In genomic region chr6:118845180-118845579, GRCm38 (mm10) we compare ENCODE assay signal across 17 mouse cellular contexts.
A peak's percentile ranks its signal among the peaks of the same experiment; 100 is the strongest.
DNase-seq lines count a peak whose midpoint lies in the region; ATAC-seq and TF ChIP-seq lines count a peak whose summit lies in the region.
"Had no signal": no experiment of that assay in that cellular context is flagged by ENCODE, and none has a peak within 500 bp of the region (broad histone marks: within the 10 kb centered on the region; RNA-seq: fewer than 3 reads in every experiment).

No protein-coding gene starts in this region.

- H3K27ac ChIP-seq in cerebellum, adult 2 months (ENCODE audit: insufficient read depth, low read length) = no peak overlapping the region
- peak overlapping the region; percentile 76 for H3K27ac ChIP-seq in layer of hippocampus, adult 2 months
- H3K27ac ChIP-seq in MEL (ENCODE audit: control insufficient read depth, low read depth, low read length) = no peak overlapping the region
- 0 out of 2 replicates have a peak overlapping the region, but pooled peaks have one; percentile 29 for H3K27ac ChIP-seq in forebrain, postnatal 0 days (ENCODE audit: low read depth, low read length)
- H3K27ac ChIP-seq: embryonic facial prominence, embryonic 10.5 days; heart, embryonic 13.5 days; hindbrain, postnatal 0 days had no signal

- H3K79me2 ChIP-seq in MEL (ENCODE audit: control insufficient read depth, insufficient read depth, low read length, poor library complexity) = no peaks in the 10 kb centered on the region

- WGBS in cerebellum, adult 2 months = 70% methylated on average over 6 of the region's 6 CpGs
- WGBS in forebrain, postnatal 0 days = 51% methylated on average over 6 of the region's 6 CpGs

- H3K4me1 ChIP-seq in cerebellum, adult 2 months (ENCODE audit: control insufficient read depth, insufficient read depth, low read length) = peaks cover 22% of the 10 kb centered on the region
- peaks cover 3 to 8% of the 10 kb centered on the region in 2 experiments; a peak in 3 of 4 replicates for H3K4me1 ChIP-seq in MEL (ENCODE audit: control insufficient read depth in 1 of 2, insufficient read depth in 2 of 2, low read length in 2 of 2)
- H3K4me1 ChIP-seq in forebrain, postnatal 0 days (ENCODE audit: insufficient read depth) = no peaks in the 10 kb centered on the region

- no peak overlapping the region for H3K4me3 ChIP-seq in cerebellum, adult 2 months (replicated peaks; ENCODE audit: insufficient read depth, low read depth, low read length)
- H3K4me3 ChIP-seq in layer of hippocampus, adult 2 months = no peak overlapping the region
- no peak overlapping the region for H3K4me3 ChIP-seq in MEL (ENCODE audit: control insufficient read depth in 1 of 2, insufficient read depth in 1 of 2, low read depth in 2 of 2, low read length in 2 of 2)
- H3K4me3 ChIP-seq in forebrain, postnatal 0 days (ENCODE audit: low read depth, low read length) = no peak overlapping the region
- H3K4me3 ChIP-seq: embryonic facial prominence, embryonic 10.5 days; heart, embryonic 13.5 days; hindbrain, embryonic 12.5 days had no signal

- TF ChIP-seq EP300 in MEL (IDR thresholded peaks at IDR 0.05; ENCODE audit: low read depth in 1 of 2, low read length in 2 of 2) = peak in 1 of 2 experiments; percentile 49; a peak in 1 of 4 replicates

- H3K9me3 ChIP-seq in MEL (replicated peaks; ENCODE audit: insufficient read depth, low read length) = no peaks in the 10 kb centered on the region
- no peaks in the 10 kb centered on the region for H3K9me3 ChIP-seq in forebrain, postnatal 0 days (ENCODE audit: low read length)
- H3K9me3 ChIP-seq: embryonic facial prominence, embryonic 10.5 days; heart, embryonic 13.5 days; hindbrain, embryonic 12.5 days had no signal

- no peak for DNase-seq in cerebellum, adult 2 months
- DNase-seq in cerebellum, adult 11 months = no peak
- DNase-seq in layer of hippocampus, adult 2 months (ENCODE audit: low spot score in 2 of 2) = no peak
- DNase-seq in layer of hippocampus, adult 9-10 months (ENCODE audit: low spot score) = no peak
- DNase-seq in MEL (ENCODE audit: low read depth, low spot score) = no peak
- DNase-seq in forebrain, postnatal 0 days = no peak
- DNase-seq in retina, embryonic 14.5 days (ENCODE audit: low spot score) = no peak
- DNase-seq in urinary bladder, postnatal 25 days (ENCODE audit: low spot score) = no peak
- DNase-seq: B cell, adult 2 months; gastrocnemius, postnatal 14 days; heart, postnatal 36 days had no signal

- H3K4me2 ChIP-seq in forebrain, postnatal 0 days (ENCODE audit: low read depth) = no peak overlapping the region
- H3K4me2 ChIP-seq: heart, embryonic 13.5 days; hindbrain, embryonic 12.5 days had no signal

- TF ChIP-seq RAD21 in MEL (IDR thresholded peaks at IDR 0.05; ENCODE audit: low read depth, low read length) = no peak

- H3K9ac ChIP-seq in MEL (ENCODE audit: control insufficient read depth, low read depth, low read length, poor library complexity, severe bottlenecking) = no peak overlapping the region
- no peak overlapping the region for H3K9ac ChIP-seq in forebrain, postnatal 0 days
- H3K9ac ChIP-seq: heart, embryonic 13.5 days; hindbrain, embryonic 12.5 days had no signal

- 0 out of 2 replicates have a peak, but pooled peaks have one; percentile 8 for TF ChIP-seq CTCF in cerebellum, adult 2 months (IDR thresholded peaks at IDR 0.05; ENCODE audit: borderline replicate concordance, insufficient read depth, low read depth, low read length)
- TF ChIP-seq CTCF in layer of hippocampus, adult 2 months (conservative IDR thresholded peaks at IDR 0.05) = no peak
- no peak for TF ChIP-seq CTCF in MEL (IDR thresholded peaks at IDR 0.05 in 2 of 3, conservative IDR thresholded peaks at IDR 0.05 in 1 of 3; ENCODE audit: control insufficient read depth in 1 of 3, insufficient read depth in 1 of 3, low read depth in 2 of 3, low read length in 3 of 3, poor library complexity in 1 of 3, severe bottlenecking in 1 of 3)
- no peak for TF ChIP-seq CTCF in forebrain, postnatal 0 days (IDR thresholded peaks at IDR 0.05; ENCODE audit: low read depth)

- ATAC-seq in forebrain, postnatal 0 days = no peak
- ATAC-seq: CD4-positive, CD25-positive, alpha-beta regulatory T cell, adult 4 months had no signal

- H3K36me3 ChIP-seq in MEL (ENCODE audit: control insufficient read depth in 1 of 2, insufficient read depth in 2 of 2, low read length in 2 of 2) = no peaks in the 10 kb centered on the region; a peak in 1 of 4 replicates
- H3K36me3 ChIP-seq in forebrain, postnatal 0 days (ENCODE audit: insufficient read depth) = no peaks in the 10 kb centered on the region
- H3K36me3 ChIP-seq: embryonic facial prominence, embryonic 10.5 days; G1E; heart, embryonic 13.5 days; hindbrain, embryonic 12.5 days had no signal

- no peak for TF ChIP-seq POLR2A in cerebellum, adult 2 months (IDR thresholded peaks at IDR 0.05; ENCODE audit: borderline replicate concordance, insufficient read depth, low read length)
- TF ChIP-seq POLR2A in MEL (IDR thresholded peaks at IDR 0.05; ENCODE audit: control insufficient read depth in 1 of 2, insufficient read depth in 1 of 2, low read depth in 1 of 2, low read length in 2 of 2, poor library complexity in 1 of 2) = no peak

- no peaks in the 10 kb centered on the region for H3K27me3 ChIP-seq in cerebellum, adult 2 months (ENCODE audit: control insufficient read depth, insufficient read depth, low read length)
- H3K27me3 ChIP-seq in MEL (ENCODE audit: control insufficient read depth in 1 of 2, insufficient read depth in 2 of 2, low read length in 2 of 2) = no peaks in the 10 kb centered on the region
- no peaks in the 10 kb centered on the region for H3K27me3 ChIP-seq in forebrain, postnatal 0 days (ENCODE audit: insufficient read depth, low read length)
- H3K27me3 ChIP-seq: heart, embryonic 13.5 days; hindbrain, embryonic 12.5 days had no signal

TF ChIP-seq in MEL, 35 proteins besides CTCF, POLR2A, EP300 and RAD21:
- TF ChIP-seq RCOR1 (IDR thresholded peaks at IDR 0.05; ENCODE audit: low read depth, low read length) (no peak), KAT2A (conservative IDR thresholded peaks at IDR 0.05; ENCODE audit: low read depth, low read length) (no peak), MAX (IDR thresholded peaks at IDR 0.05; ENCODE audit: low read length) (no peak), ZMIZ1 (IDR thresholded peaks at IDR 0.05; ENCODE audit: low read depth, low read length) (no peak), SIN3A (IDR thresholded peaks at IDR 0.05; ENCODE audit: low read length) (peak; percentile 21; the same call in 1 of the 2 replicates), ETS1 (IDR thresholded peaks at IDR 0.05; ENCODE audit: low read depth, low read length) (no peak), NRF1 (IDR thresholded peaks at IDR 0.05; ENCODE audit: insufficient read depth, low read depth, low read length, poor library complexity, severe bottlenecking) (no peak), NELFE (IDR thresholded peaks at IDR 0.05; ENCODE audit: low read depth, low read length) (no peak), USF2 (IDR thresholded peaks at IDR 0.05; ENCODE audit: borderline replicate concordance in 1 of 2, insufficient read depth in 1 of 2, low read depth in 1 of 2, low read length in 2 of 2) (no peak), CHD1 (IDR thresholded peaks at IDR 0.05; ENCODE audit: low read depth, low read length) (no peak), HCFC1 (IDR thresholded peaks at IDR 0.05; ENCODE audit: low read depth, low read length) (no peak), E2F4 (IDR thresholded peaks at IDR 0.05; ENCODE audit: borderline replicate concordance, low read depth, low read length) (no peak), CHD2 (IDR thresholded peaks at IDR 0.05; ENCODE audit: low read length) (no peak), TBP (IDR thresholded peaks at IDR 0.05; ENCODE audit: low read depth, low read length) (no peak), ELF1 (IDR thresholded peaks at IDR 0.05; ENCODE audit: low read depth, low read length) (no peak), MAFK (IDR thresholded peaks at IDR 0.05; ENCODE audit: borderline replicate concordance, low read depth, low read length) (no peak), GABPA (IDR thresholded peaks at IDR 0.05; ENCODE audit: low read depth, low read length) (no peak), MEF2A (IDR thresholded peaks at IDR 0.05; ENCODE audit: extremely low read depth, insufficient replicate concordance, low read depth, low read length, poor library complexity, severe bottlenecking) (no peak), ZNF384 (IDR thresholded peaks at IDR 0.05; ENCODE audit: low read depth, low read length) (peak; percentile 45; the same call in 1 of the 2 replicates), MYC (IDR thresholded peaks at IDR 0.05; ENCODE audit: low read depth, low read length) (no peak), USF1 (IDR thresholded peaks at IDR 0.05; ENCODE audit: low read depth, low read length) (no peak), TCF12 (IDR thresholded peaks at IDR 0.05; ENCODE audit: low read depth, low read length) (0 out of 2 replicates have a peak, but pooled peaks have one; percentile 8), ZKSCAN1 (IDR thresholded peaks at IDR 0.05; ENCODE audit: low read depth, low read length) (no peak), POLR2AphosphoS2 (IDR thresholded peaks at IDR 0.05; ENCODE audit: low read length) (no peak), MYB (IDR thresholded peaks at IDR 0.05; ENCODE audit: low read depth, low read length) (peak; percentile 60), TAL1 (IDR thresholded peaks at IDR 0.05; ENCODE audit: low read length) (no peak), JUND (IDR thresholded peaks at IDR 0.05; ENCODE audit: low read depth, low read length) (no peak), SMC3 (IDR thresholded peaks at IDR 0.05; ENCODE audit: low read depth, low read length) (peak; percentile 6; the same call in 1 of the 2 replicates), ZC3H11A (IDR thresholded peaks at IDR 0.05; ENCODE audit: low read depth, low read length) (no peak), UBTF (IDR thresholded peaks at IDR 0.05; ENCODE audit: borderline replicate concordance, insufficient read depth, low read depth, low read length) (no peak), POLR2AphosphoS5 (IDR thresholded peaks at IDR 0.05; ENCODE audit: borderline replicate concordance, low read depth, low read length) (no peak), BHLHE40 (IDR thresholded peaks at IDR 0.05; ENCODE audit: borderline replicate concordance, low read depth, low read length) (no peak), MXI1 (IDR thresholded peaks at IDR 0.05; ENCODE audit: low read depth, low read length) (no peak), MAZ (IDR thresholded peaks at IDR 0.05; ENCODE audit: low read depth, low read length) (no peak), GATA1 (IDR thresholded peaks at IDR 0.05; ENCODE audit: low read depth, low read length) (peak; percentile 23; the same call in 1 of the 2 replicates)

Comparison
In these comparisons a context has a peak if more than half of its experiments do, and no peak if none do; other contexts are left out.
1. H3K27ac ChIP-seq: peak in layer of hippocampus, adult 2 months (single experiment) and forebrain, postnatal 0 days (single experiment); none in cerebellum, adult 2 months (single experiment) and MEL (single experiment).